Mouse (Mus musculus) forebrain, embryonic 11.5 days (tissue): ENCODE measurements around the gene Golt1a. TPM values are rescaled to one million over a fixed set of nuclear protein-coding genes. Genes with fewer than 3 reads are reported as not detected.

ENCODE experiments used
- ATAC-seq: fragments of 200-750 bp; cut with Nextera tagmentation; replicated peaks from 2 replicates; pipeline ENCODE4 v1.8.0; 2017; ENCODE audit warnings: moderate TSS enrichment; ENCODE audit not compliant: low FRiP score
- DNase-seq: peaks from one replicate; pipeline ENCODE4 v3.0.0-alpha.2; 2017; ENCODE audit warnings: low spot score
- H3K27ac ChIP-seq: fragments of 300-500 bp; sonication (generic); 2 replicates; pipeline ENCODE4 v1.5.1; 2014; ENCODE audit warnings: low read depth, low read length
- H3K27me3 ChIP-seq: fragments of 300-500 bp; sonication (generic); 2 replicates; pipeline ENCODE4 v1.6.1; 2014; ENCODE audit warnings: mild to moderate bottlenecking, low read length, mixed read lengths; ENCODE audit not compliant: control insufficient read depth, insufficient read depth
- H3K36me3 ChIP-seq: fragments of 300-500 bp; sonication (generic); 2 replicates; pipeline ENCODE4 v1.6.1; 2014; ENCODE audit warnings: mild to moderate bottlenecking, low read length, moderate library complexity, mixed read lengths; ENCODE audit not compliant: control insufficient read depth, insufficient read depth
- H3K4me1 ChIP-seq: fragments of 300-500 bp; sonication (generic); replicated peaks from 2 replicates; pipeline ENCODE4 v1.6.1; 2014; ENCODE audit warnings: low read length, mixed read lengths; ENCODE audit not compliant: control insufficient read depth, insufficient read depth
- H3K4me2 ChIP-seq: fragments of 300-500 bp; sonication (generic); 2 replicates; pipeline ENCODE4 v1.6.1; 2014; ENCODE audit warnings: low read depth, mild to moderate bottlenecking, low read length, moderate library complexity, mixed read lengths; ENCODE audit not compliant: severe bottlenecking
- H3K4me3 ChIP-seq: fragments of 300-500 bp; sonication (generic); 2 replicates; pipeline ENCODE4 v1.5.1; 2014; ENCODE audit warnings: low read depth, low read length
- H3K9ac ChIP-seq: fragments of 300-500 bp; sonication (generic); 2 replicates; pipeline ENCODE4 v1.6.1; 2014; ENCODE audit warnings: low read length
- H3K9me3 ChIP-seq: fragments of 300-500 bp; sonication (generic); 2 replicates; pipeline ENCODE4 v1.6.1; 2016; ENCODE audit warnings: low read length, mixed read lengths; ENCODE audit not compliant: control insufficient read depth
- WGBS: fragments of 180-500 bp; shearing (Covaris S2); extraction: QIAGEN DNeasy Blood & Tissue Kit; methylation state at CpG from one replicate; pipeline ENCODE4 v1.1.7; 2014; 5-methylcytosine and 5-hydroxymethylcytosine counted together
- polyA plus RNA-seq: library from polyadenylated mRNA; unstranded; fragments of >200 nt; fragmentation: Nextera tagmentation; extraction: Ambion mirVana; gene quantifications from 2 replicates; pipeline ENCODE4 v1.2.1, GENCODE M21; 2014

Golt1a gene
- polyA plus RNA-seq, 1 experiment from 2014 or later, result not detected

DNA sequence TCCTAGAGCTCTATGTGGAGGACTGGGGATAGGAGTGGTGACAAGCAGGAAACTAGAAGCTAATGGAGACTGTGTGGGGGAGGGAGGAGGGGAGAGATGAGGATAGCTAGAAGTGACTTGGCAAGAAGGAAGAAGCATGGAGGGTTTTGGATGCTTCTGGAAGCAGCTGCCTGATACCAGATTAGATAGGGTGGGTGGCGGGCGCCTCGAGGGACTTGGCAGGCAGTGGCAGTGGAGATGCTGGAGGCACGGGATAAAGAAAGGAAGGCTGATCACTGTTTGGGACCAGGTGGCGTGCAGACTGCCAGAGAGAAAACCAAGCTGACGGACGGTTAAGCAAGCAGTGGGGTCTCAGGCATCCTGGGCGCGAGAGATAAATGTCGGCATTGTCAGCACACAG is 2.3 kb downstream of the Golt1a start:
- peaks cover 1% of the 10 kb centered on the region; the same call in 1 of the 2 replicates for H3K4me1 ChIP-seq
- 28% methylated on average over 10 of the region's 10 CpGs for WGBS
- H3K27me3 ChIP-seq, result no peaks in the 10 kb centered on the region
- no peaks in the 10 kb centered on the region for H3K9me3 ChIP-seq
- ATAC-seq, result no peak
- H3K27ac ChIP-seq, result no peak overlapping the region
- H3K9ac ChIP-seq, result no peak overlapping the region
- H3K4me3 ChIP-seq, result no peak overlapping the region
- H3K4me2 ChIP-seq, result no peak overlapping the region
- no peaks in the 10 kb centered on the region for H3K36me3 ChIP-seq
- no peak for DNase-seq

DNA sequence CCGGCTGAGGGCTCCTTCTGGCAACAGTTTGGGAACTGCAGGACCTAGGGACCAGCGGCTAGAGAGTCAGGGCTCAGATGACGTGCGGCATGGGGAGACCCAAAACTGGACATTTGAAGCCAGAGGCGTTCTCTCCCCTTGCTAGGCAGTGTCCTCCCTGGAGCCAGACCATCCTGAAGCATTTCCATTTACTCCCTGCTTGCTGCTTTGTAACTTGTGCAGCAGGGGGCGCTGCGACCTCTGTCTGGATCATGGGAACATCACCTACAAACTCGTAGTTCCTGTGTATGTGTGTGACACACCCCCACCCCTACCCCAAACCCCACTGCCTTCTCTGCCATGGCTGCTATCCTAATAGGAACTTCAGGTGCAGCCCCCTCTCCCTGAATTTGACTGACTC is 4.8 kb downstream of the Golt1a start:
- no peaks in the 10 kb centered on the region for H3K36me3 ChIP-seq
- no peak overlapping the region for H3K4me2 ChIP-seq
- no peak overlapping the region for H3K9ac ChIP-seq
- no peaks in the 10 kb centered on the region for H3K27me3 ChIP-seq
- no peak overlapping the region for H3K4me3 ChIP-seq
- H3K9me3 ChIP-seq, result no peaks in the 10 kb centered on the region
- ATAC-seq, result no peak
- no peak overlapping the region for H3K27ac ChIP-seq
- 23% methylated on average over 8 of the region's 8 CpGs for WGBS
- H3K4me1 ChIP-seq, result peaks cover 1% of the 10 kb centered on the region; the same call in 1 of the 2 replicates
- DNase-seq, result peak; percentile 79

DNA sequence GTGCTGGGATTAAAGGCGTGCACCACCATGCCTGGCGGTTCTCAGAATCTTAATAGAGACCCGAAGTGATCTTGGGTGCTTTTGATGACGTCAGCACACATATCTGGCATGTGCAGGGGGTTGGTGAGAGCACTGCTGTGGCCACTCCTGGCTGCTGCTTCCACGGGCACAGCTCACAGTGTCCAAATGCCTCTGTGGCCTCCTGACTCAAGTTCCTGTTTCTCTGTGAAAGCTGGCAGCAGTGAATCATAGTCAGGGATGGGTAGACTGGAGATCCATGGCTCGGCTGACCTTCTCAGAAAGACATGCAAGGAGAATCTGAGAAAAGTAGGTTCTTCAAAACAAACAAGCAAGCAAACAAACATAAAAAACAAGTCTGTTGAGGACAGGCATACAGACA is 6.2 kb downstream of the Golt1a start:
- no peak for ATAC-seq
- no peak overlapping the region for H3K4me2 ChIP-seq
- H3K27ac ChIP-seq, result no peak overlapping the region
- 80% methylated on average over 6 of the region's 6 CpGs for WGBS
- no peak overlapping the region for H3K9ac ChIP-seq
- H3K9me3 ChIP-seq, result no peaks in the 10 kb centered on the region
- no peak overlapping the region for H3K4me3 ChIP-seq
- H3K27me3 ChIP-seq, result no peaks in the 10 kb centered on the region
- H3K36me3 ChIP-seq, result no peaks in the 10 kb centered on the region
- peaks cover 1% of the 10 kb centered on the region; the same call in 1 of the 2 replicates for H3K4me1 ChIP-seq
- no peak for DNase-seq

DNA sequence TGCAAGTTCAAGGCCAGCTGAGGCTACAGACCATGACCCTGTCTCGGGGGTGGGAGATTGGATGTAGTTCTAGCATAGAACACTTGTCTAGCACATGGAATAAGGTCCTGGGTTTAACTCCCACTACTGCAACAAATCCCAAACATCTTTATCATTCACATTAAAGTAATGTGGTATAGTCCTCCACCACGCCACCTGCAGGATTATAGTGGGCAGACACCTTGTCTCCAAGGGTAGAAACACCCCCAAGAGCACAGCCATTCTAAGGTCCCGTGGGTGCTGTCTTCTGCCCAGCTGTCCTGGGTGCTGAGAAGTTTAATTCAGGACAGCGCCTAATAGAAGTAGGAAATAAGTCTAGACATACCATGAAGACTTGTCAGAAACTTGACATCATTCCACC is 7.0 kb downstream of the Golt1a start:
- no peak overlapping the region for H3K9ac ChIP-seq
- DNase-seq (no peak), ATAC-seq (no peak)
- no peaks in the 10 kb centered on the region for H3K27me3 ChIP-seq
- no peaks in the 10 kb centered on the region for H3K36me3 ChIP-seq
- no peak overlapping the region for H3K4me2 ChIP-seq
- no peak overlapping the region for H3K27ac ChIP-seq
- H3K4me1 ChIP-seq, result peaks cover 1% of the 10 kb centered on the region; the same call in 1 of the 2 replicates
- no peaks in the 10 kb centered on the region for H3K9me3 ChIP-seq
- 83% methylated on average over 4 of the region's 4 CpGs for WGBS
- H3K4me3 ChIP-seq, result no peak overlapping the region

DNA sequence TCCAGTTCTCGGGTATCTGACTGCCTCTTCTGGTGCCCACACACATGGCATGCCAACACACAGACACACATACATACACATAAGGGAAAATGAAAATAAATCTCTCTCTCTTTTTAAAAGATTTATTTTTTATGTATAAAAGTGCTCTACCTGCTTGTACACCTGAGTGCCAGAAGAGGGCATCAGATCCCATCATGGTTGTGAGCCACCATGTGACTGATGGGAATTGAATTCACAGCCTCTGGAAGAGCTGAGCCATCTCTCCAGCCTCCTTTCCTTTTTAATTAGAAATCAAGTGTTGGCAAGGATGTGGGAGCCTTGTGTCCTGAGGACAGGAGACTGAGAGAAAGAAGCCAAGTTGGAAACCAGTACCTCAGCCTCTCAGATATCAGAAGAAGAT is 7.5 kb downstream of the Golt1a start:
- no peak overlapping the region for H3K4me3 ChIP-seq
- WGBS, result 92% methylated on average over 1 of the region's 1 CpGs
- no peak for DNase-seq

DNA sequence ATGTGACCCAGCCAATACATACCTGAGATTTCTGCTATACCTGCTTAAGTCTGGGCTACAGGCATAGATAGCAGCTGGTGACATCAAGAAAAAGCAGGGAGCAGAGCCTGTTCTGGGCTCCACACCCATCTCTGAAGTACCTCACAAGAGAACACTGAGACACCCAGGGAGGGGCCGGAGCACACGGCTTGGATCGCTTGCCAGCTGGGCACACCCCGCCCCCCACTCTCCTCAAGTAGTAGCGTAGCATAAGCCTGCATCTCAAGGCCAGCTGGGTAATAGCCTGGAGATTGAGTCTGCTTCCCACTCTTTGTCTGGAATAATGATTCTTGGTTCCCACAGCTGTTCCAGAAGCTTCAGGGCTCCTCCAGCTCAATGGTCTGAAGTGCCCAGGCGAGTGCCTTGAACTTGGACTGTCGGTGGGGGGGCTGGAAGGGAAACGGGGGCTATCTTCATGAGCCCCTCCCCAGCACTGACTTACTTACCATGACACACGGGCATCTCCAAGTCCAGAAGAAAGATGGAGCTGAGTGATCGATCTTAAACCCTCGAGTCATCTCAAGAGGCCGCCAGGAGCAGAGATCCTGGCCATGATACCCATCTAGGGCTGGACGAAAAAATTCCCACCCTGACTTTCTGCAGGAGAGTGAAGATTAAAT is 11.8 kb downstream of the Golt1a start, which contains the start of gene Kiss1:
Kiss1 (plus strand) TSS at position 609 of the 659 bp plus-strand sequence.
- Histone ChIP-seq H3K4me3 (no peak within 1 kb of the TSS), H3K4me1 (0 out of 2 replicates have a peak, but pooled peaks cover 3% of the 10 kb centered on the region), H3K9me3 (no peaks in the 10 kb centered on the region), H3K36me3 (no peaks in the 10 kb centered on the region), H3K27ac (no peak within 1 kb of the TSS), H3K27me3 (no peaks in the 10 kb centered on the region), H3K4me2 (no peak within 1 kb of the TSS), H3K9ac (no peak within 1 kb of the TSS)
- ATAC-seq (no peak), DNase-seq (no peak)
- 84% methylated on average over 13 of the region's 13 CpGs for WGBS

More for the DNA sequence above, 7.5 kb downstream of the Golt1a start:
- H3K27ac ChIP-seq, result no peak overlapping the region
- peaks cover 1% of the 10 kb centered on the region; the same call in 1 of the 2 replicates for H3K4me1 ChIP-seq
- no peak overlapping the region for H3K4me2 ChIP-seq
- no peak overlapping the region for H3K9ac ChIP-seq
- H3K36me3 ChIP-seq, result no peaks in the 10 kb centered on the region
- no peaks in the 10 kb centered on the region for H3K9me3 ChIP-seq
- no peak for ATAC-seq
- H3K27me3 ChIP-seq, result no peaks in the 10 kb centered on the region

DNA sequence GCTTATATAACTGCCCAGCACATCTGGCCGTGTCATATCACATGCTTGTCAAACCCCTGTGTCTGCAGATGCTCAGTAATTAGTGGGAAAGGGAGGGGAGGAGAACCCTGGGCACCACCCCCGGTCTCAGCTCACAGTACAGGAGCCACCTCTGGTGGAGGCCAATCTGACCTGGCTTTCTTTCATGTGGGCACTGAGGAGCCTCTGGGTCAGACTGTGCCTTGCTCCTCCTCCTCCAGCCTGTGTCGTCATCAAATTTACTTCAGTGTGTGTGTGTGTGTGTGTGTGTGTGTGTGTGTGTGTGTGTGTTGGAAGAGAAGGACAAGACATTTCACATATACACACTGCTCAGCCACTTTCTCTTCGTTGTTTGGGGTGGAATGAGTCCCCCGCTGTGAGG is 13.7 kb downstream of the Golt1a start:
- 57% methylated on average over 5 of the region's 5 CpGs for WGBS
- Histone ChIP-seq H3K4me1 (peaks cover 3% of the 10 kb centered on the region; the same call in 1 of the 2 replicates), H3K9ac (no peak overlapping the region), H3K9me3 (no peaks in the 10 kb centered on the region), H3K4me2 (no peak overlapping the region), H3K27ac (no peak overlapping the region), H3K36me3 (no peaks in the 10 kb centered on the region), H3K4me3 (no peak overlapping the region), H3K27me3 (no peaks in the 10 kb centered on the region; the same call in 1 of the 2 replicates)
- ATAC-seq, result no peak
- no peak for DNase-seq

DNA sequence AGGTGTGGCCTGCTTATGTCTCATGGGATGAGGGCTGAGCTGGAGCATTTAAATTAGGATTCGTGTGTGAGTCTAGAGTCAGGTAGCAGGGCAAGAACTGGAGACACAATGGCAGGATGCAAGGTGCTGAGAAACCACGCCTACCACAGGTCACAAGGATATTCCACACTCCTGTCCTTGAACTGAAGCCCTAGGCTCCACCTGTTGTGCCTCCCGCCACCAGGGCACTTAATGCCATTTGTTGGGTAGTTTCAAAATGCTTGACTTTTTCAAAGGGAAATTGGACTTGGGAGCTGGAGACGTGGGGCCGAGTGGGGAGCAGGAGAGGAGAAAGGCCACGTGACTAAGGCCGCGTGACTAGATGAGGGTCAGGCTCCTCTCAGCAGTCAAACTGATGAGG is 16.4 kb downstream of the Golt1a start:
- no peaks in the 10 kb centered on the region for H3K9me3 ChIP-seq
- peaks cover 13% of the 10 kb centered on the region for H3K4me1 ChIP-seq
- no peak overlapping the region for H3K27ac ChIP-seq
- DNase-seq (no peak), ATAC-seq (no peak)
- H3K9ac ChIP-seq, result no peak overlapping the region
- no peak overlapping the region for H3K4me3 ChIP-seq
- 89% methylated on average over 8 of the region's 8 CpGs for WGBS
- peaks cover 2% of the 10 kb centered on the region; the same call in 1 of the 2 replicates for H3K27me3 ChIP-seq
- H3K4me2 ChIP-seq, result no peak overlapping the region
- H3K36me3 ChIP-seq, result no peaks in the 10 kb centered on the region

DNA sequence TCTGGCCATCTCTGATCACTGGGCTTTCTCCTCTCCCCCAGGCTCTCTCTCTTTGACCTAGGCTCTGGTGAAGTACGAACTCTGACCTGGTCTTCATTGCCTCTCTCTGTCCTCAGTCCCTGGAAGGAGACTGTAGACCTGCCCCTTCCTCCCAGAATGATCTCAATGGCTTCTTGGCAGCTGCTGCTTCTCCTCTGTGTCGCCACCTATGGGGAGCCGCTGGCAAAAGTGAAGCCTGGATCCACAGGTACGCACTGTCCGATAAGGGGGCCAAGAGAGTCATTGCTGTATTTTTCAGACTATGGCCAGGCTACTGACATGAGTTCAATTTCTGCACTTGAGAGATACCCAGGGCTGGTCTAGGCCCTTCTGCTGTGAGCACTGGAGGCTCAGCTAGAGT is 17.5 kb downstream of the Golt1a start:
- no peaks in the 10 kb centered on the region for H3K36me3 ChIP-seq
- peaks cover 13% of the 10 kb centered on the region for H3K4me1 ChIP-seq
- WGBS, result 75% methylated on average over 5 of the region's 5 CpGs
- no peak overlapping the region for H3K9ac ChIP-seq
- H3K9me3 ChIP-seq, result no peaks in the 10 kb centered on the region
- no peak overlapping the region for H3K27ac ChIP-seq
- peaks cover 2% of the 10 kb centered on the region; the same call in 1 of the 2 replicates for H3K27me3 ChIP-seq
- no peak overlapping the region for H3K4me3 ChIP-seq
- no peak for ATAC-seq
- H3K4me2 ChIP-seq, result no peak overlapping the region
- no peak for DNase-seq
